Mouse (Mus musculus) forebrain, embryonic 10.5 days (tissue): ENCODE measurements around the gene Gm867. TPM values are rescaled to one million over a fixed set of nuclear protein-coding genes. Genes with fewer than 3 reads are reported as not detected.

Source experiments
- DNase-seq: peaks from one replicate; pipeline ENCODE4 v3.0.0-alpha.2; 2017; ENCODE audit warnings: low spot score; ENCODE audit errors: extremely low spot score
- H3K27ac ChIP-seq: fragments of 300-500 bp; sonication (generic); 2 replicates; pipeline ENCODE4 v1.5.1; 2016; ENCODE audit warnings: mild to moderate bottlenecking
- H3K27me3 ChIP-seq: fragments of 300-500 bp; sonication (generic); 2 replicates; pipeline ENCODE4 v1.6.1; 2016; ENCODE audit warnings: mild to moderate bottlenecking; ENCODE audit not compliant: poor library complexity, severe bottlenecking
- H3K36me3 ChIP-seq: fragments of 300-500 bp; sonication (generic); replicated peaks from 2 replicates; pipeline ENCODE4 v1.6.1; 2016; ENCODE audit warnings: mild to moderate bottlenecking, moderate library complexity
- H3K4me1 ChIP-seq: fragments of 300-500 bp; sonication (generic); 2 replicates; pipeline ENCODE4 v1.6.1; 2016
- H3K4me3 ChIP-seq: fragments of 300-500 bp; sonication (generic); 2 replicates; pipeline ENCODE4 v1.5.1; 2016; ENCODE audit warnings: mild to moderate bottlenecking, moderate library complexity
- H3K9me3 ChIP-seq: fragments of 300-500 bp; sonication (generic); 2 replicates; pipeline ENCODE4 v1.6.1; 2016; ENCODE audit warnings: mild to moderate bottlenecking, moderate library complexity
- whole genome bisulfite sequencing: fragments of 180-500 bp; shearing (Covaris S2); methylation state at CpG from one replicate; pipeline ENCODE4 v1.1.7; 2016; 5-methylcytosine and 5-hydroxymethylcytosine counted together
- polyA plus RNA-seq: library from polyadenylated mRNA; unstranded; fragments of >200 nt; fragmentation: Nextera tagmentation; extraction: Ambion mirVana; gene quantifications from 2 replicates; pipeline ENCODE4 v1.2.1, GENCODE M21; 2016

Gm867 gene
- 0.26 TPM in 1 of 2 replicates, not detected in the other for polyA plus RNA-seq

DNA sequence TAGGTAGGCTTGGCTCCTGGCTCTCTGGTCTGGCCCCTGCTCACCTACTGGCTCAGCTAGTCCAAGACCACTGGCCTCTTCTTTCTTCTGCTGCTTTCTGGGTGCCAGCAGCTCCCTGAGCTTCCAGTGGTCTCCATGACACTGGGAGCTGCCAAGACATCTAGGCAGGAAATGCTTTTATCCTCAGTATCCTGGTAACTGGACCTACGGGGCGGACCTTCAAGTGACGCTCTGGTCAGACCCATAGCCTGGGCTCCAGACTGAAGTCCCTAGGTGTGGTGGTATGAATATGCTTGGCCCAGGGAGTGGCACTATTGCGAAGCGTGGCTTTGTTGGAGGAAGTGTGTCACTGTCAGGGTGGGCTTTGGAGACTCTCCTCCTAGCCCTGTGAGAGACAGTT, at the start of gene Gm867:
Gene Gm867, minus strand, starts transcription at position 153 of the 400 bp plus-strand sequence.
- no peak for DNase-seq
- H3K4me1 ChIP-seq, result peaks cover 44% of the 10 kb centered on the region
- 86% methylated on average over 5 of the region's 5 CpGs for WGBS

DNA sequence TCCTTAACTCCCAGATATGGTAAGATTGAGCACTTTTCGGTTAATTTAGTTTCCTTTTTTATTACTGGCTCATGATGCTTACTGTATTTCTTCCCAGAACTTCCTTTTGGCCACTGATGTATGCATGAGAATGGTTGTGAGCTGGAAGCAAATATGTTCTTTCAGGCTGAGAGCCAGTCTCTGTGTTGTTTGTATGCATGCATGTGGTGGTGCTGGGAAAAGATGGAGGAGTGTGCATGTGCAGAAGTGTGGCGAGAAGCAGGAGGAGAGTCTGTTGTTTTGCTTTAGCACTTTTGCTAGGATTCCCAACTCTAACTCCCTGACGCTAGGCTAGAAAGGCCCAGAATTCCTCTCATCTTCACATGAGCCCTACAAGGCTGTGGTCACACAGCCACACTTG, 39.0 kb upstream of the Gm867 start:
- Histone ChIP-seq H3K27me3 (no peaks in the 10 kb centered on the region), H3K4me1 (peaks cover 5% of the 10 kb centered on the region), H3K27ac (no peak overlapping the region), H3K36me3 (no peaks in the 10 kb centered on the region), H3K4me3 (no peak overlapping the region), H3K9me3 (no peaks in the 10 kb centered on the region)
- 82% methylated on average over 3 of the region's 3 CpGs for WGBS
- DNase-seq, result no peak

More for the DNA sequence above, at the start of gene Gm867:
- Histone ChIP-seq H3K27me3 (peaks cover 60% of the 10 kb centered on the region), H3K27ac (0 out of 2 replicates have a peak within 1 kb of the TSS, but pooled peaks have one; percentile 1), H3K4me3 (no peak within 1 kb of the TSS), H3K36me3 (no peaks in the 10 kb centered on the region), H3K9me3 (no peaks in the 10 kb centered on the region)

DNA sequence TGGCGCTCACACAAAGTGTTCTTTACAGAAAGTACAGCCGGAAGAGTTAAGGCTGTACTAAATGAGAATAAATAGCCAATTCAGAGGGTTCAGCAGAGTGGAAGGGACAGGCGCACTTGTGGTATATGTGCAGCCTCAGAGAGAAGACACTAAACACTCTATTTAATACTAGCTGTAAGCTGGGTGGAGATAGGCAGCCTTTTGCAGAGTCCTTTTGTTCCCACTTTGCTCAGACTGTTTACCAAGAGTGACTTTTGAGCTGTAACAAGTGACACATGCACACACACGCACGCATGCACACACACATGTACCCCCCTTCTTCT, 38.3 kb upstream of the Gm867 start:
- H3K27me3 ChIP-seq, result no peaks in the 10 kb centered on the region
- 85% methylated on average over 5 of the region's 5 CpGs for WGBS
- H3K4me1 ChIP-seq, result peaks cover 5% of the 10 kb centered on the region
- no peak overlapping the region for H3K27ac ChIP-seq
- no peaks in the 10 kb centered on the region for H3K36me3 ChIP-seq
- H3K9me3 ChIP-seq, result no peaks in the 10 kb centered on the region
- DNase-seq, result no peak
- no peak overlapping the region for H3K4me3 ChIP-seq

DNA sequence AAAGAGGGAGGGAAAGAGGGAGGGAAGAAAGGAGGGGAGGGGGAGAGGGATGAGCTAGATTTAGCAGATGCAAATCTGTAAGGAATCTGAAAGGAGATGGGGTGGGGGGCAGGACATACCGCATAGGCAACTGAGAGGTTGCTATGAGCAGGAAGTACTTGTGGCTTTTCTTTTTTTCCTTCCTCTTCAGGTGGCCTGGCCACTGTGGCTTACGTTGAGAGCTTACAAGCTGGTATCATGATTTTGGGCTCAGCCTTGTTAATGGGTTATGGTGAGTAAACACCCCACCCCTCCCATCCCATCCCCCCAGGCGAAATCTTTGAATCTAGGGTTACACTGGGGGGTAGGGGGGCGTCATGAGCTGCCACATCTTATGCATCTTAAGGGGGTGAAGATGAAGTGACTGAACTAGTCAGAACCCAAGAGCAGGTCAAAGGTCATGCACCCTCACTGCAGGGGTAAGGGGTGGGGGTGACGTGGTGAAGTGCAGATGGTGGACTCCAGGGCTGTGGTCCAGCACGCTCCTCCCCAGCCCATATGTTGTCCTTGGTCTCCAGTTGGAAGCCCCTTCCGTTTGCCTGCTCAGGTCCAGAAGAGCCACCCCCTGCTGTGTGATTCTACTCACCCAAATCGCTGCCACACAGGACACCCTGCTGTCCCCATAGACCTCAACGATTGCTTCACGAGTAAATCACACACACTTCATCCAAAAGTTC, 37.8 kb upstream of the Gm867 start:
- WGBS, result 61% methylated on average over 10 of the region's 10 CpGs
- no peaks in the 10 kb centered on the region for H3K36me3 ChIP-seq
- no peak for DNase-seq
- no peaks in the 10 kb centered on the region for H3K27me3 ChIP-seq
- H3K27ac ChIP-seq, result no peak overlapping the region
- peaks cover 5% of the 10 kb centered on the region for H3K4me1 ChIP-seq
- no peak overlapping the region for H3K4me3 ChIP-seq
- no peaks in the 10 kb centered on the region for H3K9me3 ChIP-seq

- 74% methylated on average over 5 of the region's 5 CpGs for WGBS
- Histone ChIP-seq H3K9me3 (no peaks in the 10 kb centered on the region), H3K36me3 (no peaks in the 10 kb centered on the region), H3K27me3 (no peaks in the 10 kb centered on the region), H3K4me1 (peaks cover 5% of the 10 kb centered on the region), H3K27ac (no peak overlapping the region), H3K4me3 (no peak overlapping the region)
- DNase-seq, result no peak
Measured at GRCm38 (mm10) chr10:75975216-75975615, 34.7 kb upstream of the Gm867 start.

DNA sequence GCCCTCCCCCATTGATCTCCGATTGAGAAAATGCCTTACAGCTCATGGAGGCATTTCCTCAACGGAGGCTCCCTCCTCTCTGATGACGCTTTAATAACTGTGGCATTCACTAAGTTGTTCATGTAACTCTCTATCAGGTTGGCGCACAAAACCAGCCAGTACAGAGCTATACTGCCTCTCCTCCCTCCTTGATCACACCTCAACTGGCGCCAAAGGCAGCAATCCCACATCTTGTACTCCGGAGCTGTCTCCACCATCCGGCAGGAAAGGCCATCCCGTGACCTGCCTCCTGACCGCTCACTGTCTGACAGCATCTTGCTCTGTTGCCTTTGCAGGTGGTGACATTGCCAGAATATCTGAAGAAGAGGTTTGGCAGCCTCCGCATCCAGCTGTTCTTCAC, 33.4 kb upstream of the Gm867 start:
- Histone ChIP-seq H3K36me3 (no peaks in the 10 kb centered on the region), H3K4me3 (no peak overlapping the region), H3K4me1 (peaks cover 5% of the 10 kb centered on the region), H3K27ac (no peak overlapping the region), H3K9me3 (no peaks in the 10 kb centered on the region), H3K27me3 (no peaks in the 10 kb centered on the region)
- no peak for DNase-seq
- WGBS, result 93% methylated on average over 10 of the region's 10 CpGs

GRCm38 (mm10) chr10:75954381-75954811, 13.9 kb upstream of the Gm867 start, which contains the start of gene Gm5134:
Gm5134 (plus strand) TSS chr10:75954514.
- 0 out of 2 replicates have a peak within 1 kb of the TSS, but pooled peaks have one; percentile 35 for H3K27ac ChIP-seq
- DNase-seq, result no peak
- WGBS, result 39% methylated on average over 20 of the region's 20 CpGs

DNA sequence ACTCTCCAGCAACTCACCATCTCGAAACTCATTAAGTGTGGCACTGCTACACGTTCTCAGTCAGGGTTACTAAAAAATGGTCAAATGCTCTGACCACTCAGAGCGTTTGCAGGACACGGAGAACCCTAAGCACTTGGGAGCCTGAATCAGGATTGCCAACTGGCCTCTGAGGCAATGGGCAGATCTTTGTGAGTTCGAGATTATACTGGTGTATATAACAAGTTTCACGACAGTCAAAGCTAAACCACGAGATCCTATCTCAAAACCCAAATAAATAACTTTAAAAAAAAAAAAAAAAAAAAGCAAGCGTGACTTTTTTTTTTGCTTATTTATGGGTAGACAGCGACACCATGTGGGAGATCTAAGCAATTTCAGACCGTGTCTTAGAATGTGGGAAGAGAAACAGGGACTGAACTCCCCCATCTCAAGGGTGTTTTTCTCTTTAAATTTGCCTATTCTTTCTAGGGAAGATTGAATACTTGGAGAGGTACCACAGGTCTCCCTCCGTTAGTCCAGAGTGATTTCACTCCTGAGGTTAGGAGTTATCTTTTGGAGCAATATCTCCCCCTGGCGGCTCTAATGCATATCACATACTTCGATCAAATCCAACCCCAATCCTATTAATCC, 11.1 kb upstream of the Gm867 start:
- peak; percentile 54 for DNase-seq
- Histone ChIP-seq H3K27ac (peak overlapping the region; percentile 72), H3K36me3 (no peaks in the 10 kb centered on the region), H3K4me1 (peaks cover 24% of the 10 kb centered on the region), H3K27me3 (peaks cover 50% of the 10 kb centered on the region), H3K9me3 (no peaks in the 10 kb centered on the region), H3K4me3 (peak overlapping the region; percentile 58)
- WGBS, result 5% methylated on average over 13 of the region's 13 CpGs

More at GRCm38 (mm10) chr10:75954381-75954811, 13.9 kb upstream of the Gm867 start, which contains the start of gene Gm5134:
- H3K4me1 ChIP-seq, result peaks cover 24% of the 10 kb centered on the region
- peak within 1 kb of the TSS; percentile 40 for H3K4me3 ChIP-seq
- H3K27me3 ChIP-seq, result peaks cover 31% of the 10 kb centered on the region
- H3K36me3 ChIP-seq, result no peaks in the 10 kb centered on the region
- H3K9me3 ChIP-seq, result no peaks in the 10 kb centered on the region

GRCm38 (mm10) chr10:75950791-75951210, 10.3 kb upstream of the Gm867 start:
- WGBS, result under 1% methylated on average over 23 of the region's 23 CpGs
- peaks cover 50% of the 10 kb centered on the region for H3K27me3 ChIP-seq
- H3K4me3 ChIP-seq, result peak overlapping the region; percentile 58
- no peaks in the 10 kb centered on the region for H3K36me3 ChIP-seq
- no peak for DNase-seq
- H3K4me1 ChIP-seq, result peaks cover 24% of the 10 kb centered on the region
- peak overlapping the region; percentile 72 for H3K27ac ChIP-seq
- no peaks in the 10 kb centered on the region for H3K9me3 ChIP-seq

GRCm38 (mm10) chr10:75949053-75950045, 8.9 kb upstream of the Gm867 start:
- no peak overlapping the region for H3K27ac ChIP-seq
- H3K4me3 ChIP-seq, result no peak overlapping the region
- no peak for DNase-seq
- peaks cover 50% of the 10 kb centered on the region for H3K27me3 ChIP-seq
- H3K36me3 ChIP-seq, result no peaks in the 10 kb centered on the region
- 83% methylated on average over 22 of the region's 22 CpGs for WGBS
- H3K4me1 ChIP-seq, result peaks cover 21% of the 10 kb centered on the region
- no peaks in the 10 kb centered on the region for H3K9me3 ChIP-seq

- no peak for DNase-seq
- 77% methylated on average over 5 of the region's 5 CpGs for WGBS
- H3K9me3 ChIP-seq, result no peaks in the 10 kb centered on the region
Measured at GRCm38 (mm10) chr10:75948079-75948478, 7.6 kb upstream of the Gm867 start.

GRCm38 (mm10) chr10:75945896-75946295, 5.4 kb upstream of the Gm867 start:
- peaks cover 26% of the 10 kb centered on the region for H3K4me1 ChIP-seq
- H3K27ac ChIP-seq, result no peak overlapping the region
- no peak for DNase-seq
- H3K9me3 ChIP-seq, result no peaks in the 10 kb centered on the region
- 93% methylated on average over 7 of the region's 7 CpGs for WGBS
- H3K4me3 ChIP-seq, result no peak overlapping the region
- H3K27me3 ChIP-seq, result peaks cover 48% of the 10 kb centered on the region
- no peaks in the 10 kb centered on the region for H3K36me3 ChIP-seq

More at GRCm38 (mm10) chr10:75948079-75948478, 7.6 kb upstream of the Gm867 start:
- H3K36me3 ChIP-seq, result no peaks in the 10 kb centered on the region
- peaks cover 47% of the 10 kb centered on the region for H3K27me3 ChIP-seq
- H3K4me1 ChIP-seq, result peaks cover 25% of the 10 kb centered on the region
- no peak overlapping the region for H3K27ac ChIP-seq
- H3K4me3 ChIP-seq, result no peak overlapping the region
